Comparison of ENCODE assay signal across 21 mouse cellular contexts in the genomic region with DNA sequence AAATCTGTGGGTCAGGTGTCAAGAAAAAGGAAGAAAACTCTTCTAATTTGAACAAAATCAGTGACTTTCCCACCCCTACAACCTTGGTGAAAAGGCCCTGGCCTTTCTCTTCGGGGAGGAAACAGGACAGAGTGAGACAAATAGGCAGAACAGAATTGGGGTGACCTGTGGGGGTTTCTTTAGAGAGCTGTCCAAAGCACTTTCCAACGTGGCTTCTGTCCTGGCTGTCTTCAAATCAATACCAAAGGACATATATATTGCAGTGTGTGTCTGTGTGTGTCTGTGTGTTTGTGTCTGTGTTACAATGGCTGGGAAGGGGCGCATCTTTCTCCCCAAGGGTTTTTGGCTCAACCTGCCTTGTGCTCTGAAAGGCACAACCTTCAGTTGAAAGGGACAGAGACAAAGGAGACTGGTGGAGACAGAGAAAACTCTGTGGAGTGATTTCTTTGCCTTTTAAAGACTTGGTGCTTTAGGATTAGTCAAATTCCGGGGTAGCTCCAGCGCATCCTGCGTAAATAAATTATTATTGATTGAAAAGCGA. TPM values are rescaled to one million over a fixed set of nuclear protein-coding genes. Genes with fewer than 3 reads are reported as not detected.
A peak's percentile ranks its signal among the peaks of the same experiment; 100 is the strongest.
DNase-seq lines count a peak whose midpoint lies in the region; ATAC-seq lines count a peak whose summit lies in the region.
"Had no signal": no experiment of that assay in that cellular context is flagged by ENCODE, and none has a peak within 500 bp of the region (broad histone marks: within the 10 kb centered on the region; RNA-seq: fewer than 3 reads in every experiment).

No protein-coding gene starts in this region.

- peak; percentile 42 for DNase-seq in embryo, embryonic 9.5 days (ENCODE audit: extremely low spot score)
- no peak for DNase-seq in embryo, embryonic 11 days
- DNase-seq in heart, postnatal 4 days, result no peak
- DNase-seq in retina, embryonic 14.5 days (ENCODE audit: low spot score), result peak; percentile 32
- no peak for DNase-seq in retina, postnatal 1 day
- DNase-seq in gastrocnemius, postnatal 4 days (ENCODE audit: low spot score in 2 of 2), result no peak
- DNase-seq: cerebellum, adult 9-11 months; gastrocnemius, postnatal 14 days; liver, postnatal 0 days had no signal

- H3K4me3 ChIP-seq in heart, embryonic 12.5 days, result peak overlapping the region; percentile 77
- peak overlapping the region; percentile 18; the same call in 1 of the 2 replicates for H3K4me3 ChIP-seq in stomach, embryonic 15.5 days (replicated peaks)
- H3K4me3 ChIP-seq: limb, embryonic 15.5 days had no signal

- H3K9me3 ChIP-seq in heart, embryonic 12.5 days (replicated peaks), result no peaks in the 10 kb centered on the region
- no peaks in the 10 kb centered on the region for H3K9me3 ChIP-seq in stomach, embryonic 15.5 days
- H3K9me3 ChIP-seq: embryonic facial prominence, embryonic 12.5 days; limb, embryonic 15.5 days had no signal

- ATAC-seq in heart, embryonic 12.5 days (ENCODE audit: insufficient number of reproducible peaks, low FRiP score), result no peak
- no peak for ATAC-seq in stomach, embryonic 15.5 days (ENCODE audit: insufficient read depth, low FRiP score, low read depth)
- ATAC-seq: liver, postnatal 0 days had no signal

- H3K4me2 ChIP-seq in heart, embryonic 12.5 days, result peak overlapping the region; percentile 82
- H3K4me2 ChIP-seq in stomach, embryonic 15.5 days, result peak overlapping the region; percentile 41
- H3K4me2 ChIP-seq: embryonic facial prominence, embryonic 12.5 days; limb, embryonic 15.5 days had no signal

- H3K27me3 ChIP-seq in heart, embryonic 12.5 days (replicated peaks), result peaks cover 55% of the 10 kb centered on the region
- H3K27me3 ChIP-seq in stomach, embryonic 15.5 days (replicated peaks), result peaks cover 91% of the 10 kb centered on the region

- H3K9ac ChIP-seq in heart, embryonic 12.5 days, result peak overlapping the region; percentile 95
- H3K9ac ChIP-seq in stomach, embryonic 15.5 days, result no peak overlapping the region
- H3K9ac ChIP-seq: embryonic facial prominence, embryonic 12.5 days; limb, embryonic 15.5 days; liver, postnatal 0 days had no signal

- H3K36me3 ChIP-seq in heart, embryonic 12.5 days, result peaks cover 9% of the 10 kb centered on the region
- H3K36me3 ChIP-seq in stomach, embryonic 15.5 days, result no peaks in the 10 kb centered on the region
- H3K36me3 ChIP-seq: embryonic facial prominence, embryonic 12.5 days; limb, embryonic 15.5 days had no signal

- under 1% methylated on average over 7 of the region's 7 CpGs for whole genome bisulfite sequencing in heart, embryonic 12.5 days
- WGBS in stomach, embryonic 15.5 days, result 1% methylated on average over 7 of the region's 7 CpGs

- peak overlapping the region; percentile 93 for H3K27ac ChIP-seq in heart, embryonic 12.5 days (ENCODE audit: poor library complexity, severe bottlenecking)
- H3K27ac ChIP-seq in stomach, embryonic 15.5 days, result no peak overlapping the region
- H3K27ac ChIP-seq: embryonic facial prominence, embryonic 12.5 days; limb, embryonic 15.5 days; macrophage had no signal

- H3K4me1 ChIP-seq in heart, embryonic 12.5 days (replicated peaks), result peaks cover 15% of the 10 kb centered on the region; the same call in 1 of the 2 replicates
- H3K4me1 ChIP-seq in stomach, embryonic 15.5 days, result peaks cover 20% of the 10 kb centered on the region

RNA-seq across cellular contexts. Expression of a gene that starts 1.0 kb away (rescaled TPM):
- 200 and 212 TPM in 2 replicates for polyA plus RNA-seq in heart, embryonic 12.5 days (2016; fragmentation: Nextera tagmentation; extraction: Ambion mirVana)
- total RNA-seq in heart, postnatal 4 days (2021), result 100 to 1,000 TPM; 123 to 128 TPM
- polyA plus RNA-seq in stomach, embryonic 15.5 days (2015; fragmentation: Nextera tagmentation; extraction: Ambion mirVana), result 9.2 and 15.4 TPM in 2 replicates
- not detected for total RNA-seq in gastrocnemius, postnatal 4 days (2021)
- total RNA-seq: gastrocnemius, postnatal 14 days; hematopoietic stem cell, adult 5-6 weeks; layer of hippocampus, postnatal 14 days; left cerebral cortex, postnatal 10 days; MEL had no signal
- polyA plus RNA-seq: kidney, embryonic 14.5 days; large intestine, adult 2 months; limb, embryonic 15.5 days; liver, postnatal 0 days; macrophage; midbrain, embryonic 14.5 days had no signal

Comparison
In these comparisons a context has a peak if more than half of its experiments do, and no peak if none do; other contexts are left out.
1. DNase-seq: peak in embryo, embryonic 9.5 days (single experiment) and retina, embryonic 14.5 days (single experiment); none in embryo, embryonic 11 days (single experiment), heart, postnatal 4 days (single experiment), retina, postnatal 1 day (single experiment) and gastrocnemius, postnatal 4 days (0 of 2).
2. RNA of a gene that starts 1.0 kb away (total RNA-seq): 123 to 128 TPM in heart, postnatal 4 days; not detected in gastrocnemius, postnatal 4 days; every median in the first group is over 100 times any median in the second.